Mouse (Mus musculus): ENCODE measurements around the gene Wwox.

- TF ChIP-seq POLR2A (IDR thresholded peaks at IDR 0.05; ENCODE audit: borderline replicate concordance, low read depth, low read length) (no peak), CTCF (IDR thresholded peaks at IDR 0.05; ENCODE audit: low read depth, low read length) (no peak)
These were observed 484.2 kb downstream of the Wwox start for GRCm38 (mm10) chr8:114923629-114924028.
